In the genomic region with DNA sequence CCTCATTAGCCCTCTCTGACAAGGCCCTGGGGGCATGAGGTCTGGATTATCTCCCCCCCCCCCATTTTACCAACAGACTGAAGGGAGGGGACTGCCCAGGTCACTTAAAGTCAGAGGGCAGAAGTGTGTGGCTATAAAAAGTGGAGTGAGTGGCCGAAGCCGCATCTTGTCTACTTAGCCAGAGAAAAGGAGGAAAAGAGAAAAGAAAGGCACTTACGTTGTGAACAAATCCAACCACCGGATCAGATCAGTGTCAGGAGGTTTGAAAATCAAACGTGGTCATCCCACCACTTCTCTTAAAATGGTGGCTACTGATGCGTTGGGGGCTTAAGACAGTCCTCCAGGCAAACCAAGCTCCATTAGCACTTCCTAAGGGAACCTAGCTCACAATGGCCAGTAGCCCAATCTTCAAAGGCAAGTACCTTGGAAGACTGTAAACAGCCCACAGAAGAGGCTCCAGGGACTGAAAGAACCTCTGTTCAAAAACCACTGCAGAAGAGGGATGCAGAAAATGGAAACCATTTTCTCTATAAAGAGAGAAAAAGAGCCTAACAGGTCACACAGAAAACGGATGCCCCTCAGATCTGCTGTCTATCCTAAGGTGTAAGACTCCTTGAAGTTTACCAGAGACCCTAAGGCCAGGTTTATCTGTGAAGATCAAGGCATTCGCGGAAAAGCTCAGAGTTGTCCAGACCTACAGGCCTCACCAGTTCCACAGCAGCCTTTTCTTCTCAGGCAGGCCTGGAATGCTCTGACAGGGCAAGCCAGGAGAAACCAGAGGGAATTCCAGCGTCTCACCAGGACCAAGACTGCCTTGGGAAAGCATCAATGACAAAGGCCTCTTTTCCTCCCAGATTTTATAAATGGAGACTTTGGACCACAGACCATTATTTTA, we compare ENCODE assay signal across 8 mouse cellular contexts. TPM values are rescaled to one million over a fixed set of nuclear protein-coding genes. Genes with fewer than 3 reads are reported as not detected.
A peak's percentile ranks its signal among the peaks of the same experiment; 100 is the strongest.
DNase-seq lines count a peak whose midpoint lies in the region; ATAC-seq and TF ChIP-seq lines count a peak whose summit lies in the region.

No protein-coding gene starts in this region.

- H3K36me3 ChIP-seq in hindbrain, embryonic 12.5 days, result no peaks in the 10 kb centered on the region
- H3K36me3 ChIP-seq in midbrain, embryonic 16.5 days (ENCODE audit: control insufficient read depth, insufficient read depth, low read length), result no peaks in the 10 kb centered on the region

- peak overlapping the region; percentile 99 for H3K9ac ChIP-seq in hindbrain, embryonic 12.5 days
- peak overlapping the region; percentile 100 for H3K9ac ChIP-seq in midbrain, embryonic 16.5 days (ENCODE audit: low read depth, low read length)

- WGBS in hindbrain, embryonic 12.5 days, result 9% methylated on average over 10 of the region's 10 CpGs
- WGBS in midbrain, embryonic 16.5 days, result 7% methylated on average over 10 of the region's 10 CpGs

- no peak for TF ChIP-seq POLR2A in bone marrow macrophage, adult 2 months (IDR thresholded peaks at IDR 0.05; ENCODE audit: borderline replicate concordance, low read depth, low read length)

- no peak for TF ChIP-seq CTCF in left cerebral cortex, adult 2 months (IDR thresholded peaks at IDR 0.05)
- no peak for TF ChIP-seq CTCF in bone marrow macrophage, adult 2 months (IDR thresholded peaks at IDR 0.05; ENCODE audit: low read depth, low read length)

- ATAC-seq in hindbrain, embryonic 12.5 days (ENCODE audit: low FRiP score), result no peak
- ATAC-seq in midbrain, embryonic 16.5 days, result no peak
- no peak for ATAC-seq in CD4-positive, CD25-positive, alpha-beta regulatory T cell, adult 4 months

- H3K27me3 ChIP-seq in hindbrain, embryonic 12.5 days, result no peaks in the 10 kb centered on the region
- no peaks in the 10 kb centered on the region for H3K27me3 ChIP-seq in midbrain, embryonic 16.5 days (ENCODE audit: control insufficient read depth, insufficient read depth, low read depth, low read length)

- peaks cover 33% of the 10 kb centered on the region for H3K4me1 ChIP-seq in bone marrow macrophage, adult 2 months (ENCODE audit: control insufficient read depth, insufficient read depth, low read length)
- H3K4me1 ChIP-seq in hindbrain, embryonic 12.5 days, result peaks cover 25% of the 10 kb centered on the region
- H3K4me1 ChIP-seq in midbrain, embryonic 16.5 days (ENCODE audit: control insufficient read depth, insufficient read depth, low read length), result peaks cover 27% of the 10 kb centered on the region

- peak overlapping the region; percentile 96 for H3K4me3 ChIP-seq in left cerebral cortex, adult 2 months
- peak overlapping the region; percentile 61 for H3K4me3 ChIP-seq in bone marrow macrophage, adult 2 months (ENCODE audit: insufficient read depth, low read length)
- peak overlapping the region; percentile 92 for H3K4me3 ChIP-seq in hindbrain, embryonic 12.5 days
- peak overlapping the region; percentile 100 for H3K4me3 ChIP-seq in midbrain, embryonic 16.5 days (ENCODE audit: low read depth, low read length)

- H3K9me3 ChIP-seq in hindbrain, embryonic 12.5 days (replicated peaks), result no peaks in the 10 kb centered on the region
- H3K9me3 ChIP-seq in midbrain, embryonic 16.5 days (replicated peaks; ENCODE audit: control insufficient read depth, low read length, poor library complexity, severe bottlenecking), result no peaks in the 10 kb centered on the region

- H3K4me2 ChIP-seq in hindbrain, embryonic 12.5 days (replicated peaks), result peak overlapping the region; percentile 93
- peak overlapping the region; percentile 89 for H3K4me2 ChIP-seq in midbrain, embryonic 16.5 days (ENCODE audit: low read length)

- intact Hi-C loops in left cerebral cortex, adult 2 months (cut with DNase I), result loop anchor here (1.0 to 10.0 kb wide), 2 partner anchors 83 to 160 kb away; a partner anchor contains a TSS
- intact Hi-C loops in left cerebral cortex, postnatal 36 days (cut with DNase I), result loop anchor here (10.0 kb wide), 1 partner anchor 160 kb away; no protein-coding TSS in a partner anchor

- peak overlapping the region; percentile 71 for H3K27ac ChIP-seq in left cerebral cortex, adult 2 months
- H3K27ac ChIP-seq in bone marrow macrophage, adult 2 months (ENCODE audit: insufficient read depth, low read depth, low read length), result peak overlapping the region; percentile 98
- H3K27ac ChIP-seq in hindbrain, embryonic 12.5 days, result peak overlapping the region; percentile 100
- H3K27ac ChIP-seq in midbrain, embryonic 16.5 days (ENCODE audit: low read length), result peak overlapping the region; percentile 100

- no peak for DNase-seq in left cerebral cortex, adult 2 months (ENCODE audit: extremely low spot score in 1 of 2, low spot score in 2 of 2)
- DNase-seq in left cerebral cortex, postnatal 36 days (ENCODE audit: low spot score in 2 of 2), result no peak
- DNase-seq in retina, embryonic 14.5 days (ENCODE audit: low spot score), result no peak
- DNase-seq in cerebellum, postnatal 14 days, result no peak

RNA-seq across cellular contexts. Expression of a gene that starts 1.5 kb away (rescaled TPM):
- 10 to 100 TPM; 90.9 to 98.6 TPM for total RNA-seq in left cerebral cortex, adult 2 months (2021)
- total RNA-seq in left cerebral cortex, postnatal 36 days (2021), result 10 to 100 TPM; 76.5 to 96.1 TPM
- polyA plus RNA-seq in bone marrow macrophage, adult 2 months (2012; ENCODE audit: insufficient read depth, insufficient read length, missing spikeins), result 58.7 and 61.1 TPM in 2 replicates
- 41.9 and 44.3 TPM in 2 replicates for polyA plus RNA-seq in hindbrain, embryonic 12.5 days (2016; fragmentation: Nextera tagmentation; extraction: Ambion mirVana)
- polyA plus RNA-seq in midbrain, embryonic 16.5 days (2015; fragmentation: Nextera tagmentation; extraction: Ambion mirVana), result 28.7 and 36.1 TPM in 2 replicates
- polyA plus RNA-seq in CD4-positive, CD25-positive, alpha-beta regulatory T cell, adult 4 months (2017; shearing (Covaris generic)), result 10 to 100 TPM; 74.4 to 76.7 TPM
